Mouse (Mus musculus): ENCODE results near the gene Sema5b.

DNA sequence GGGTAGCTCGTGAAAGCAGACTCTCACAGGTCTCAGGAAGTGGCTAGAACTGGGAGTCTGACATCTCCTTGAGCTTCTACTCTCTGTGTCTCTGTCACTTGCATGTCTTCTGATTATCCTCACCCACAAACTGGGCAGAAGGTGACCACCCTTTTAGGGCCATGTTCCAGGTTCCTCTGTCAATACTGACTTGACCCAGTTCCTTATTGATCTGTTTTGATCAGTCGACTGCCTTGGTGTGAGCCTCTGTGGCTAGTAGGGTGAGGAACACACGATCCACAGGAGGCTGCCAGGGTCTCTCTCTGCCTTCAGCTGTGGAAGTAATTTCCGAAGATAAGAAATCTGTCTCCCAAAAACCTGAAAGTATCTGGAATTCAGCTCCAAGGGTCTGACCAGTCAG is 76.8 kb downstream of the Sema5b start:
- TF ChIP-seq CTCF (IDR thresholded peaks at IDR 0.05; ENCODE audit: low read depth) (no peak), EP300 (IDR thresholded peaks at IDR 0.05; ENCODE audit: low read depth) (no peak)

All from liver, embryonic 14.5 days (tissue).